Mouse (Mus musculus) midbrain, embryonic 14.5 days (tissue): ENCODE measurements at regions not wholly inside any gene's neighbourhood (a gene's known extent, or its start where the extent isn't known, plus 50 kb on each side); places are given as distances from the start of the nearest gene placed in this dataset.

Experiments used
- ATAC-seq: fragments of 200-750 bp; cut with Nextera tagmentation; 2 replicates; pipeline ENCODE4 v1.8.0; 2017; ENCODE audit warnings: moderate number of reproducible peaks, moderate library complexity; ENCODE audit not compliant: low FRiP score, low TSS enrichment
- DNase-seq: peaks from one replicate; pipeline ENCODE4 v3.0.0-alpha.2; 2015
- H3K27ac ChIP-seq: fragments of 300-500 bp; sonication (generic); replicated peaks from 2 replicates; pipeline ENCODE4 v1.5.1; 2014; ENCODE audit warnings: mild to moderate bottlenecking, low read depth, low read length, moderate library complexity
- H3K27me3 ChIP-seq: fragments of 300-500 bp; sonication (generic); 2 replicates; pipeline ENCODE4 v1.6.1; 2014; ENCODE audit warnings: low read length, control low read depth, mixed read lengths; ENCODE audit not compliant: control insufficient read depth, insufficient read depth
- H3K36me3 ChIP-seq: fragments of 300-500 bp; sonication (generic); 2 replicates; pipeline ENCODE4 v1.6.1; 2014; ENCODE audit warnings: low read length, control low read depth; ENCODE audit not compliant: control insufficient read depth, insufficient read depth
- H3K4me1 ChIP-seq: fragments of 300-500 bp; sonication (generic); 2 replicates; pipeline ENCODE4 v1.6.1; 2014; ENCODE audit warnings: mild to moderate bottlenecking, antibody characterized with exemption, low read length, control low read depth; ENCODE audit not compliant: control insufficient read depth, insufficient read depth
- H3K4me2 ChIP-seq: fragments of 300-500 bp; sonication (generic); 2 replicates; pipeline ENCODE4 v1.6.1; 2014; ENCODE audit warnings: mild to moderate bottlenecking, low read length, moderate library complexity
- H3K4me3 ChIP-seq: fragments of 300-500 bp; sonication (generic); replicated peaks from 2 replicates; pipeline ENCODE4 v1.5.1; 2014; ENCODE audit warnings: low read depth, low read length
- H3K9ac ChIP-seq: fragments of 300-500 bp; sonication (generic); replicated peaks from 2 replicates; pipeline ENCODE4 v1.6.1; 2014; ENCODE audit warnings: mild to moderate bottlenecking, low read length, moderate library complexity
- H3K9me3 ChIP-seq: fragments of 300-500 bp; sonication (generic); 2 replicates; pipeline ENCODE4 v1.6.1; 2016; ENCODE audit warnings: low read length, control low read depth, mixed read lengths; ENCODE audit not compliant: control insufficient read depth
- WGBS: fragments of 180-500 bp; shearing (Covaris S2); extraction: QIAGEN DNeasy Blood & Tissue Kit; methylation state at CpG from one replicate; pipeline ENCODE4 v1.1.7; 2014; 5-methylcytosine and 5-hydroxymethylcytosine counted together

DNA sequence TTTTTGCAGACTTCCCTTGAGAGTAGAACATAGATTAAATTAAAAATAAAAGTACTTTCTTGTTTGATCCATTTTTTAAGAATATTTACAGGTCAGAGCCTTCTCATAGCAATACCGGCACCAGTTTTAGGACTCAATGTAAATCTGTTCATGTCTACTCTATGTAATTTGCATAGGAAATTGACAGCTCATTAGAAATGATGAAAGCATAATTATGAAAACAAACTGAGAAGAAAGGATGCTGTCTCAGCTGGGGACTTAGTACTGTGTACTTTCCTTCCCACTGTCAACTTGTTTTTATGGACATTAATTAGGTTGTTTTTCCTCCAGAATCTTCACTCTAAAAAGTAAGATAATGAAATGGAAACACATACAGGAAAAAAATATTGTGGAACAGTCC lies 3344.8 kb upstream of the Gm6569 start:
- no peaks in the 10 kb centered on the region for H3K36me3 ChIP-seq
- 78% methylated on average over 1 of the region's 1 CpGs for WGBS
- H3K4me1 ChIP-seq = no peaks in the 10 kb centered on the region
- no peak overlapping the region for H3K9ac ChIP-seq
- ATAC-seq = no peak
- H3K27ac ChIP-seq = no peak overlapping the region
- no peaks in the 10 kb centered on the region for H3K27me3 ChIP-seq
- H3K4me2 ChIP-seq = no peak overlapping the region
- no peak for DNase-seq
- no peak overlapping the region for H3K4me3 ChIP-seq
- no peaks in the 10 kb centered on the region for H3K9me3 ChIP-seq

DNA sequence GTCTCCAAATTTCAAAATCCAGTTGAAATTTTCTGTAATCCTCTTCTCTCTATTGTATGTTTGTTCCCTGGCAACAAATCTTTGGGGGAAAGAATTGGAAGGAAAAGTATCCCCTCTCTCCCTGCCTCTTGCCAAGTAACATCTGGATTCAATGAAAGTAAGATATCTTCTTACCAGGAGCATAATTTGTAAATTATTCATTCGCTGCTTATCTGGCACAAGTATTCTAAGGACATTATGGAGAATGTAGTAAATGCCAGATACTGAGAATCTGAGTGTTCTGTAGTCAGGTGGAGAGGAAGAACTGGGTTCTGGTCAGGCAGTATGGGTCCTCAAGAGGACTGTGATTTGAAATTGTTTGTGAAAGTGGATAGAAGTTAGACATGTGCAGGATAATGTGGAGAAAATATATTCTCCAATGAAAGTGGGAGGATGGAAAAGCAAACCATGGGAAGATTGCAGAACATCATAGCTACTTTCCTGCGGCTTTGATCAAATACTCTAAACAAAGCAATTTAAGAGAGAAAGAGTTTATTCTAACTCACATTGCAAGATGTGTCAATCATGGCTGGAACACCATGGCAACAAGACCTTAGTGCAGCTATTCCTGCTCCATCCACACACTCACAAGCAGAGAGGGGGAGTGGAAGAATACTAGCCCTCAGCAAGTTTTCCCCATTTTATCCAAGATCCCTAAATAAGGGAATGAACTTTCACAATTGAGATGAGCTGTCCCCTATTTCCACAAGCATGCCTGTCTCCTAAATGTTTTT lies 3327.1 kb upstream of the Gm6569 start:
- WGBS = 54% methylated on average over 2 of the region's 2 CpGs
- no peaks in the 10 kb centered on the region for H3K9me3 ChIP-seq
- no peaks in the 10 kb centered on the region for H3K4me1 ChIP-seq
- H3K9ac ChIP-seq = no peak overlapping the region
- DNase-seq (no peak), ATAC-seq (no peak)
- no peak overlapping the region for H3K27ac ChIP-seq
- H3K4me3 ChIP-seq = no peak overlapping the region
- H3K4me2 ChIP-seq = no peak overlapping the region
- no peaks in the 10 kb centered on the region for H3K27me3 ChIP-seq
- no peaks in the 10 kb centered on the region for H3K36me3 ChIP-seq

- Histone ChIP-seq H3K9ac (no peak overlapping the region), H3K27ac (no peak overlapping the region), H3K4me3 (no peak overlapping the region), H3K9me3 (no peaks in the 10 kb centered on the region), H3K27me3 (no peaks in the 10 kb centered on the region), H3K36me3 (no peaks in the 10 kb centered on the region), H3K4me2 (no peak overlapping the region), H3K4me1 (no peaks in the 10 kb centered on the region)
- 76% methylated on average over 4 of the region's 4 CpGs for WGBS
- ATAC-seq (no peak), DNase-seq (no peak)
Observed at GRCm38 (mm10) chr15:70520551-70520950, 3313.8 kb upstream of the Gm6569 start.

GRCm38 (mm10) chr15:70554773-70555582 lies 3279.4 kb upstream of the Gm6569 start:
- no peaks in the 10 kb centered on the region for H3K36me3 ChIP-seq

DNA sequence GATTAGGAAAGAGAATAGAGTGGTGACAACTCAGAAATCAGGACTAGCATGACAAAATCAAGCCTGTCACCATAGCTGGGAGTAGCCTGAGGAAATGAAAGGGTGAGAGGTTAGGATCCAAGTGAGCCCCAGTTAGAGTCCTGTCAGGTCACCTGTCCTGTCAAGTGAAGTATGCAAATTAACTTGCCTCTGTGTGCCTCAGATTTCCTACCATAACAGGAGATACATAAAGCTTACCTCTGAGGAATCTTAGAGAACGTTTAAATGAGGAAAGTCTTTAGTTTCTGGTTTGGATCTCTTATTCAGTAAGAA lies 3278.8 kb upstream of the Gm6569 start:
- H3K9ac ChIP-seq = no peak overlapping the region; the same call in 1 of the 2 replicates
- DNase-seq (no peak), ATAC-seq (peak; percentile 41; the same call in 1 of the 2 replicates)
- H3K27ac ChIP-seq = peak overlapping the region; percentile 53; the same call in 1 of the 2 replicates
- no peaks in the 10 kb centered on the region for H3K36me3 ChIP-seq
- H3K4me3 ChIP-seq = no peak overlapping the region
- no peaks in the 10 kb centered on the region for H3K9me3 ChIP-seq
- H3K4me1 ChIP-seq = peaks cover 13% of the 10 kb centered on the region
- H3K4me2 ChIP-seq = peak overlapping the region; percentile 35
- 30% methylated on average over 1 of the region's 1 CpGs for WGBS
- no peaks in the 10 kb centered on the region for H3K27me3 ChIP-seq

More at GRCm38 (mm10) chr15:70554773-70555582, 3279.4 kb upstream of the Gm6569 start:
- H3K27me3 ChIP-seq = no peaks in the 10 kb centered on the region
- WGBS = 17% methylated on average over 18 of the region's 18 CpGs
- no peaks in the 10 kb centered on the region for H3K9me3 ChIP-seq
- H3K4me1 ChIP-seq = peaks cover 13% of the 10 kb centered on the region
- no peak overlapping the region for H3K4me3 ChIP-seq
- ATAC-seq (peak; percentile 54; the same call in 1 of the 2 replicates), DNase-seq (peak; percentile 76)
- no peak overlapping the region; the same call in 1 of the 2 replicates for H3K9ac ChIP-seq
- peak overlapping the region; percentile 53; the same call in 1 of the 2 replicates for H3K27ac ChIP-seq
- H3K4me2 ChIP-seq = peak overlapping the region; percentile 35

- Histone ChIP-seq H3K27me3 (no peaks in the 10 kb centered on the region), H3K4me3 (no peak overlapping the region), H3K4me2 (no peak overlapping the region), H3K9me3 (no peaks in the 10 kb centered on the region), H3K36me3 (no peaks in the 10 kb centered on the region), H3K9ac (no peak overlapping the region), H3K27ac (no peak overlapping the region), H3K4me1 (peaks cover 4% of the 10 kb centered on the region; the same call in 1 of the 2 replicates)
- 0% methylated on average over 1 of the region's 1 CpGs for WGBS
- DNase-seq = peak; percentile 60
- peak; percentile 53 for ATAC-seq
Observed at GRCm38 (mm10) chr15:70594295-70594694, 3240.1 kb upstream of the Gm6569 start.

GRCm38 (mm10) chr15:70600762-70601489 lies 3233.4 kb upstream of the Gm6569 start:
- no peak for ATAC-seq
- no peak overlapping the region for H3K27ac ChIP-seq
- no peaks in the 10 kb centered on the region for H3K36me3 ChIP-seq
- no peak overlapping the region for H3K4me3 ChIP-seq
- DNase-seq = no peak
- no peak overlapping the region for H3K9ac ChIP-seq
- WGBS = 82% methylated on average over 2 of the region's 2 CpGs
- no peaks in the 10 kb centered on the region for H3K9me3 ChIP-seq
- H3K4me1 ChIP-seq = no peaks in the 10 kb centered on the region
- H3K4me2 ChIP-seq = no peak overlapping the region
- H3K27me3 ChIP-seq = no peaks in the 10 kb centered on the region

GRCm38 (mm10) chr15:70605251-70605650 lies 3229.1 kb upstream of the Gm6569 start:
- H3K27me3 ChIP-seq = no peaks in the 10 kb centered on the region
- H3K27ac ChIP-seq = no peak overlapping the region
- H3K9me3 ChIP-seq = no peaks in the 10 kb centered on the region
- ATAC-seq (no peak), DNase-seq (no peak)
- 90% methylated on average over 4 of the region's 4 CpGs for WGBS
- no peaks in the 10 kb centered on the region for H3K4me1 ChIP-seq
- H3K9ac ChIP-seq = no peak overlapping the region
- H3K4me2 ChIP-seq = no peak overlapping the region
- H3K4me3 ChIP-seq = no peak overlapping the region
- H3K36me3 ChIP-seq = no peaks in the 10 kb centered on the region
